Mouse (Mus musculus) embryonic facial prominence, embryonic 15.5 days (tissue): Measurements from ENCODE around the gene Coro1a. TPM values are rescaled to one million over a fixed set of nuclear protein-coding genes. Genes with fewer than 3 reads are reported as not detected.

Source experiments
- ATAC-seq: fragments of 200-750 bp; cut with Nextera tagmentation; 2 replicates; pipeline ENCODE4 v1.8.0; 2017; ENCODE audit warnings: low read depth, moderate TSS enrichment; ENCODE audit not compliant: insufficient number of reproducible peaks, low FRiP score, low TSS enrichment
- H3K27ac ChIP-seq: fragments of 300-500 bp; sonication (generic); replicated peaks from 2 replicates; pipeline ENCODE4 v1.5.1; 2015; ENCODE audit warnings: mild to moderate bottlenecking, inconsistent platforms
- H3K27me3 ChIP-seq: fragments of 300-500 bp; sonication (generic); 2 replicates; pipeline ENCODE4 v1.6.1; 2015; ENCODE audit warnings: inconsistent platforms
- H3K36me3 ChIP-seq: fragments of 300-500 bp; sonication (generic); 2 replicates; pipeline ENCODE4 v1.6.1; 2015; ENCODE audit warnings: mild to moderate bottlenecking, inconsistent platforms
- H3K4me1 ChIP-seq: fragments of 300-500 bp; sonication (generic); 2 replicates; pipeline ENCODE4 v1.6.1; 2015; ENCODE audit warnings: inconsistent platforms
- H3K4me2 ChIP-seq: fragments of 300-500 bp; sonication (generic); replicated peaks from 2 replicates; pipeline ENCODE4 v1.6.1; 2015; ENCODE audit warnings: mild to moderate bottlenecking, inconsistent platforms
- H3K4me3 ChIP-seq: fragments of 300-500 bp; sonication (generic); replicated peaks from 2 replicates; pipeline ENCODE4 v1.5.1; 2015; ENCODE audit warnings: mild to moderate bottlenecking, inconsistent platforms
- H3K9ac ChIP-seq: fragments of 300-500 bp; sonication (generic); 2 replicates; pipeline ENCODE4 v1.6.1; 2015; ENCODE audit warnings: inconsistent platforms
- H3K9me3 ChIP-seq: fragments of 300-500 bp; sonication (generic); replicated peaks from 2 replicates; pipeline ENCODE4 v1.6.1; 2016; ENCODE audit warnings: inconsistent platforms
- WGBS: fragments of 180-500 bp; shearing (Covaris S2); methylation state at CpG from one replicate; pipeline ENCODE4 v1.1.7; 2015; 5-methylcytosine and 5-hydroxymethylcytosine counted together
- polyA plus RNA-seq: library from polyadenylated mRNA; unstranded; fragments of >200 nt; fragmentation: Nextera tagmentation; extraction: Ambion mirVana; gene quantifications from 2 replicates; pipeline ENCODE4 v1.2.1, GENCODE M21; 2015

The Coro1a gene
- polyA plus RNA-seq, 1 experiment from 2014 or later, result 43.8 TPM

DNA sequence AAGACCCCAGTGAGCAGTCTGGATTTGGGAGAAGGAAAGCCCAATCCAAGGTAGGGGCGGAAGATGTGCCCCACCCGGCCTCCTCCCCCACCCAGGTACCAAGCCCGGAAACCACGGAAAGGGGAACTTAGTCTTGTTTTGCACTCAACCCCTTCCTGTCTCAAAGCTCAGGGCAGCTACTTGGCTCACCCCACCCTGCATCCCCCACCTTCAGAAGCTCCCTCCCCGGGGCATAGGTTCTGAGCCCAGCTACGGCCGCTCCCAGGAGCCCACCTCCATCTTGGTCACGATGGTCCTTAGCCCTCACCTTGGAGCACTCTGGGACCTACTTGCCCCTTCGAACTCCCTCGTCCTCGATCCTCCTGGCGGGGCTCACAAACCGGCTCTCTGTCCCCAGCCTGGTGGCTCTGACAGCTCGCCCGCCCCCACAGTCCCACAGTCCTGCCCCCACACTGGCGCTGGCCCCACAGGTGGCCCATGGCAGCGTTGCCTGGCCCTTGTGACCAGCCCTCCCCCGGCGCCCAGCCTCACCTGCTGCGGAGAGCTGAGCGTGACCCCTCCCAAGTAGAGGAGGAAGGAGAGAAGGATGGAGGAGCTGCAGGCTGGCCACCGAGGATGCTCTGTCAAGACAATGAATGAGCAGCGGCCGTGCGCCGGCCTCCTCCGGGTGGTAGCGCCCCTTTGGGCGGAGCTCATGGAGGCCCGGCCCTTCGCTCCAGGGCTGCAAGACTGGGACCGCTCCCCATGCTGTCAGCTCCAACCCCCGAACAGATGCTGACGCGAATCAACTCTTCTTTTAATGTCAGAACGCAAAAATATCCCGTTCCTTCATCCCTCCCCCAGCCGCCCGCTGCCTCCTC is 3.2 kb downstream of the Coro1a start:
- Histone ChIP-seq H3K4me2 (peak overlapping the region; percentile 88), H3K27ac (no peak overlapping the region), H3K9ac (peak overlapping the region; percentile 21), H3K27me3 (peaks cover 18% of the 10 kb centered on the region; the same call in 1 of the 2 replicates), H3K4me1 (peaks cover 20% of the 10 kb centered on the region), H3K9me3 (no peaks in the 10 kb centered on the region), H3K4me3 (peak overlapping the region; percentile 41), H3K36me3 (no peaks in the 10 kb centered on the region)
- WGBS, result 1% methylated on average over 39 of the region's 39 CpGs
- ATAC-seq, result peak; percentile 59; the same call in 1 of the 2 replicates

DNA sequence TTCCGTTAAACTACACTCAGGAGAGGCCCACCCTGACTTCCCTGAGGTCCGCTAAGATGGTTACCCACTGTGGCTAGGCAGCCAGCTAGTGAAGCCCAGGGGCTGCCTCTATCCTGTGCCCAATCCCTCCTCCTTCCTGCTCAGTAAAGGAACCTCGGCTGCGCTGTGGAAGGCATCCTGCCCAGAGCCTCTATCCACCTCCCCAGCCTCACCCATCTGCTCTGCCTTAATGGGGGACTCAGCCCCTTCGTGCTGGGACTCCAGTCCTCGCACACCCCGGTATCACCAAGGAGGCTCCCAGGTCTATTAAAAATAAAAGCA is 3.9 kb downstream of the Coro1a start:
- WGBS, result 11% methylated on average over 7 of the region's 7 CpGs
- Histone ChIP-seq H3K36me3 (no peaks in the 10 kb centered on the region), H3K4me2 (peak overlapping the region; percentile 88), H3K27me3 (peaks cover 18% of the 10 kb centered on the region; the same call in 1 of the 2 replicates), H3K4me3 (peak overlapping the region; percentile 41), H3K27ac (no peak overlapping the region), H3K9me3 (no peaks in the 10 kb centered on the region), H3K4me1 (peaks cover 20% of the 10 kb centered on the region), H3K9ac (0 out of 2 replicates have a peak overlapping the region, but pooled peaks have one; percentile 21)
- no peak for ATAC-seq

DNA sequence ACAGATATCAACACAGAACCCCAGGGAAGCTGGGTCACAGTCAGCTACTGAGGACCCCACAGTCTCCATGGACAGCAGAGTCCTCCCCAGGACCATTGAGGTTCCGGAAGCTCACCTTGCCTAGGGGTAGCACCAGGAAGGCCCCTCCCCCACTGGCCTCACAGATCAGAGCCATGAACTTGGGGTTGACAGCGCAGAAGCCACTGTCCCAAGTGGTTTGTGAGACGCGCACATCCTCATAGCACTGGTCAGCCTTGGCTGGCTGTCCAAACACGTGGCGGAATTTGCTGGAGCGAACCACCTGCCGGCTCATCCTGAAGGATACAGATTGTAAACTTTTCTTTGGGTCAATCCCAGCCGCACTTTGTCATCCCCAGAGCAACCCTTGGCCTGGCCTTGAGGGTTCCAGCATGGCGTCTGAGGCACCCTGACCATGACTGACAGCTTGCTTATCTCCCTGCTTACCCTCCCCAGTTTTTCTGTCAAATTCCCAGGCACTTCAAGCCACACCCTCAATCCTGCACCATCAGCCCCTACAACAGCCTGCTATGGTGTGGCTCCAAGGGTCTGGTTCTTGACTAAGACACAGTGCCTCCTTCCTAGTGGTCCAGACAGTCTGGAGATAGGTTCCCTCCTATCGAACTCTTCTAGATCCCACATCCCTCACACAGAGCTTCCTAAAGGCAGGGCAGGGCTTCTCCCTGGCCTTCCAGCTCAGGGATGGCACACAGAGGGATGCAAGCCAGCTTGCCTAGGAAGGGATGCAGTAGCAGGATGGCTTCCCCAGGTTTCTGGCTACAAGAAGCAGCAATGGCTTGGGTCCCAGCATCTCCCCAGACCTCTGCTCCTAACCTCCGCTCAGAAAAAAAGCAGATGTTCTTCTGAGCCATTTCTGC is 4.5 kb downstream of the Coro1a start:
- Histone ChIP-seq H3K4me2 (peak overlapping the region; percentile 88; the same call in 1 of the 2 replicates), H3K4me1 (peaks cover 20% of the 10 kb centered on the region), H3K27ac (no peak overlapping the region), H3K36me3 (no peaks in the 10 kb centered on the region), H3K27me3 (peaks cover 18% of the 10 kb centered on the region; the same call in 1 of the 2 replicates), H3K4me3 (peak overlapping the region; percentile 41), H3K9me3 (no peaks in the 10 kb centered on the region), H3K9ac (no peak overlapping the region)
- 84% methylated on average over 12 of the region's 12 CpGs for WGBS
- no peak for ATAC-seq

DNA sequence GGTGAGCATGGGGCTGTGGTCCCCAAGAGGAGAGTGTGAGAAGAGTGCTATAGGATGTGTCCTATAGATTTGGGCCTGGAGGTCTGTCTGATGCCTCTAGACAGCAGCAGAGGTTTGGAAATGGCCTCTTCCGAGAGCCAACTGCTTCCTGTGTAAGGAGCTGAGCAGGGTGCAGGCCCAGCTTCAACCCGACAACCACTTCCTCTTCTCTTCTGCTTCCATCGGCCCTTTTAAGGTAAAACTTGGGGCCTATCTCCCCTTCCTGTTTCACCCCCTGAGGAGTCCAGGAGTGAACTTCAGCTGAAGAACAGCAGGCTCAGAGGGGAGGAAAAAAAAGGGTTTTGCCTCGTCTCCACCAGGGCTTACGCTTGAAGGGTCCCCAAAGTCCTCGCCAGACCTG is 5.2 kb downstream of the Coro1a start:
- peaks cover 3% of the 10 kb centered on the region; the same call in 1 of the 2 replicates for H3K36me3 ChIP-seq
- H3K27me3 ChIP-seq, result peaks cover 18% of the 10 kb centered on the region; the same call in 1 of the 2 replicates
- H3K4me3 ChIP-seq, result no peak overlapping the region
- H3K9me3 ChIP-seq, result no peaks in the 10 kb centered on the region
- no peak overlapping the region for H3K27ac ChIP-seq
- no peak overlapping the region for H3K9ac ChIP-seq
- H3K4me2 ChIP-seq, result no peak overlapping the region
- WGBS, result 78% methylated on average over 6 of the region's 6 CpGs
- no peak for ATAC-seq
- H3K4me1 ChIP-seq, result peaks cover 20% of the 10 kb centered on the region

DNA sequence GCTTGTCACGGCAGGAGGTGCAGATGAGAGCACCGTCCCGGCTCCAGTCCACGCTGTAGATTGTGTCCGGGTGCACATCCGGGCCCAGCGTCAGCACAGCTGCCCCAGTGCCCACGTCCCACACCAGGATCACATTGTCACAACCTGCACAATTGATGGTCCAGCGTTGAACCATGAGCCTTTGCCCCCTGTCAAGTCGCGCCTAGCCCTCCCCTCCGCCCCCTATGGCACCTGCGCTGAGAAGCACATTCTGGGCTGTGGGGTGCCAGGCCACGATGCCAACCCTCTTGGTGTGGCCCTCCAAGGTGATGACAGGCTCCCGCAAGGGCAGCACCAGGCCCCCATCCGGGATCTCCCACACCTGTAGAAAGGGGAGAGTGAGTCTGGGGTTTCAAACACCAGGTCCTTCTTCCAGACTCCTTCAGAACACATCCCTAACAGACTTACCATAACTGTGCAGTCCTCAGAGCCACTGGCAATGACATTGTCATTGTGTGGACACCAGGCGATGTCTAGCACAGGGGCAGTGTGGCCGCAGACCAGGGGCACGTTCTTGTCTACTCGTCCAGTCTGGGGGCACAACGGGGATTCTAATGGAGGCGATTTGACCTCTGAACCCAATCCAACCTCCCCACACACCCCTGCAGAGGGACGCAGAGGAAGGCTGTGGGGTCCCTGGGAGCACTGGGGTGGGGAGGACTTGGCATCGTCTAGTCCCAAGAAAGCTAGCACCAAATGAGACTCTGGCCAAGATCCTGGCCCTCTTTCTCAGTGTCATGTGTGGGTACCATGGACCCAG is 5.8 kb downstream of the Coro1a start:
- Histone ChIP-seq H3K9me3 (no peaks in the 10 kb centered on the region), H3K36me3 (peaks cover 5% of the 10 kb centered on the region; the same call in 1 of the 2 replicates), H3K4me1 (peaks cover 24% of the 10 kb centered on the region), H3K4me3 (no peak overlapping the region), H3K27me3 (peaks cover 18% of the 10 kb centered on the region; the same call in 1 of the 2 replicates), H3K9ac (no peak overlapping the region), H3K27ac (no peak overlapping the region), H3K4me2 (peak overlapping the region; percentile 33; the same call in 1 of the 2 replicates)
- WGBS, result 57% methylated on average over 24 of the region's 24 CpGs
- no peak for ATAC-seq

DNA sequence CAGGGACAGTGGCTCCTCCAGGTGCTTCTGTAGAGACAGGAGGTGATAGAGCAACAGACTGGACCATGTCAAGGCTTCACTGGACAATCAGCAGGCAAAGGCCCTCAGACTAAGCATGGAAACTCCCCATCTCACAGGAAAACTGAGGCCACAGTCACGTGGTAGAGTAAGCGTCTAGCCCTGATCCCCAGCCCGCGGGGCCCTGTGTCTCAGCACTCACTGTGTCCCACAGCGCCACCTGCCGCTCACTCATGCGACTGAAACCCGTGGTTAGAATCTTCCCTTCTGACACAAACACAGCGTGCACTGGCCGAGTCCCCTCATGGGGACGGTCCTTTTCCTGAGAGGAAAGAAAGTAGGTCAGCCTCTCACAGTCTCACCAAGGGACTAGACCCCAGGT is 6.5 kb downstream of the Coro1a start:
- no peak overlapping the region for H3K9ac ChIP-seq
- H3K36me3 ChIP-seq, result peaks cover 6% of the 10 kb centered on the region; the same call in 1 of the 2 replicates
- no peaks in the 10 kb centered on the region for H3K9me3 ChIP-seq
- ATAC-seq, result no peak
- peaks cover 30% of the 10 kb centered on the region for H3K4me1 ChIP-seq
- no peak overlapping the region for H3K4me3 ChIP-seq
- under 1% methylated on average over 11 of the region's 11 CpGs for WGBS
- H3K4me2 ChIP-seq, result peak overlapping the region; percentile 33; the same call in 1 of the 2 replicates
- peaks cover 18% of the 10 kb centered on the region; the same call in 1 of the 2 replicates for H3K27me3 ChIP-seq
- H3K27ac ChIP-seq, result no peak overlapping the region

DNA sequence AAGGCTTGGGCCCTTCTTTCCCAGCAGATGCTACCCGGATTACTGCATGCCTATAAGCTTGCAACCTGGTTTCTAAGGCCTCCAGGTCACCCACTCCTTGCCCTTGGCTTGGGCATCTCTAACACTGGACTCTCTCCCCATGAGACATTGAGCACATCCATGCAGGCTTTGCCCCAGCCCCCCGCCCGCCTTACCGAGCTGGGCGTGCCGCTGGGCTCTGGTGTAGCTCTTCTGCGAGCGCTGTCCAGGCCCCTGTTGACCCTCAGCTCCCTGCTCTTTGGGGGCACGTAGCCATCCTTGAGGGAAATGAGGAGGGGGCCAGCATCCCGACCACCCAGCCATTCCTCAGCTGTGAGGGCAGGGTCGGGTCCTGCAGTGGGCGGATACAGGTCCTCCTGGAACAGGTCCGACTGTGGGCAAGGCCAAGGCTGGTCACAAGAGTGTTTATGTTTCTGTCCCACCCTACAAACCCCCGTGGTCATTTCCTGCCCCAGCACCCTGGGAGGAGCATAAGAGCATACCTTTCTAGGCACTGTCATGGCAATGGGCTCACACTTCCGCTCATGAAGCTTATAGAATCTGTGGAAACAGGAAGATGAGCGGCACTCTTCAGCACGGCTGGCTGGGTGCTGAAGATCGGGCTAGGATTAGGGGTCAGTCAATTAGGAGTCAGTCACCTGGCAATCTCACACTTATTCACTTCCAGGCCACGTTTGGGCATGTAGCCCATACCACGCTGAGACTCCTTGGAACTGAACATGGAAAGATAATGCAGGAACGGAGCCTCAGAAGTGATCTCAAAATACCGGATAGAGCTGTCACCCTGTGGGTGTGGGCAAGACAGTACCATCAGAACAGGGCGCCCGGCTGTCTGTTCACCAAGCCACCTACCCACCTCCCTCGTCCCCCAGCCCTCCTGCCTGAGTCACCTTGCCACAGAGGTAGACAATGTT is 7.2 kb downstream of the Coro1a start:
- Histone ChIP-seq H3K9ac (no peak overlapping the region), H3K27me3 (0 out of 2 replicates have a peak, but pooled peaks cover 10% of the 10 kb centered on the region), H3K4me1 (peaks cover 30% of the 10 kb centered on the region), H3K9me3 (no peaks in the 10 kb centered on the region), H3K4me2 (0 out of 2 replicates have a peak overlapping the region, but pooled peaks have one; percentile 33), H3K27ac (no peak overlapping the region), H3K36me3 (peaks cover 6% of the 10 kb centered on the region; the same call in 1 of the 2 replicates), H3K4me3 (no peak overlapping the region)
- WGBS, result 80% methylated on average over 25 of the region's 25 CpGs
- ATAC-seq, result no peak

DNA sequence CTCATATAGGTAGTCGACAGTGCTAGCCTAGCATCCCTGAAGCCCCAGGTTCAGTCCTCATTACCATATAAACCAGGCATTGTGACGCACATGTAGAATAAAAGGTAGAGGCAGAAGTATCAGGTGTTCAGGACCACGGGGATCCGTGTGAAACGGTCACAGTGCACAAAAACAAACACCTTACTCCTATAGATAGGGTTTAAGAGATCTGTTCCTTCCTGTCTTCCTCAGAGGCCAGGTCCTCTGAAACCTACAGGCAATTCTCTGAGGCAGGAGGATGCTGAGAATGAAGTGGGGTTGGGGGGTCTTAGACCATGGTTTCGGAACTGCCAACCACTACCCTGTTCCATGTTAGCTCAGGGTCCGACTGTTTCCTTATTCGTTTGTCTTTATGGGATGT is 9.7 kb downstream of the Coro1a start:
- H3K4me1 ChIP-seq, result peaks cover 29% of the 10 kb centered on the region

DNA sequence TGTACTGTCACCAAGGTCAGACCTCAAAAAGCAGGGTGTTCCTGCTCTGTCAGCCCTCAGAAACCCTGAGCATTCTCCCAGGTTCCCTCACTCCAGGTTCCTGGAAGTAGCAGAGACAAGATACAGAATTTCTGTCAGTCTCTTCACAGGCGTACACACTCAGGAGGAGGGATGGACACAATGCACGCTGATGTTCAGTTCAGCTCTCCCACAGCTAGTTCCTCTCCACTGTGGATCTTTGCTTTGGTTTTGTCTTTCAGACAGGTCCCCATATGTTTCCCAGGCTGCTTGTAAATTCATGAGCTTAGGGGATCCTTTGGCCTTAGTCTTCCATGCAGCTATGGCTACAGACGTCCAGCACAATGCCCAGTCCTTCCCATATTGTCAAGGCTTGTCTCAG is 10.7 kb downstream of the Coro1a start:
- Histone ChIP-seq H3K9ac (0 out of 2 replicates have a peak overlapping the region, but pooled peaks have one; percentile 78), H3K4me1 (peaks cover 29% of the 10 kb centered on the region), H3K9me3 (no peaks in the 10 kb centered on the region), H3K4me2 (peak overlapping the region; percentile 86), H3K27me3 (no peaks in the 10 kb centered on the region), H3K27ac (no peak overlapping the region), H3K36me3 (peaks cover 10% of the 10 kb centered on the region), H3K4me3 (peak overlapping the region; percentile 72)
- 72% methylated on average over 3 of the region's 3 CpGs for WGBS
- ATAC-seq, result no peak

More for the DNA sequence above, 9.7 kb downstream of the Coro1a start:
- Histone ChIP-seq H3K9ac (no peak overlapping the region), H3K27me3 (no peaks in the 10 kb centered on the region), H3K36me3 (peaks cover 6% of the 10 kb centered on the region; the same call in 1 of the 2 replicates), H3K27ac (no peak overlapping the region), H3K4me3 (no peak overlapping the region), H3K9me3 (no peaks in the 10 kb centered on the region), H3K4me2 (no peak overlapping the region)
- ATAC-seq, result no peak
- 92% methylated on average over 8 of the region's 8 CpGs for WGBS
